Mouse (Mus musculus): ENCODE measurements around the gene Ap5b1. TPM values are rescaled to one million over a fixed set of nuclear protein-coding genes. Genes with fewer than 3 reads are reported as not detected.

Gene Ap5b1
- polyA plus RNA-seq, 1 experiment from 2014 or later = 8.3 TPM

DNA sequence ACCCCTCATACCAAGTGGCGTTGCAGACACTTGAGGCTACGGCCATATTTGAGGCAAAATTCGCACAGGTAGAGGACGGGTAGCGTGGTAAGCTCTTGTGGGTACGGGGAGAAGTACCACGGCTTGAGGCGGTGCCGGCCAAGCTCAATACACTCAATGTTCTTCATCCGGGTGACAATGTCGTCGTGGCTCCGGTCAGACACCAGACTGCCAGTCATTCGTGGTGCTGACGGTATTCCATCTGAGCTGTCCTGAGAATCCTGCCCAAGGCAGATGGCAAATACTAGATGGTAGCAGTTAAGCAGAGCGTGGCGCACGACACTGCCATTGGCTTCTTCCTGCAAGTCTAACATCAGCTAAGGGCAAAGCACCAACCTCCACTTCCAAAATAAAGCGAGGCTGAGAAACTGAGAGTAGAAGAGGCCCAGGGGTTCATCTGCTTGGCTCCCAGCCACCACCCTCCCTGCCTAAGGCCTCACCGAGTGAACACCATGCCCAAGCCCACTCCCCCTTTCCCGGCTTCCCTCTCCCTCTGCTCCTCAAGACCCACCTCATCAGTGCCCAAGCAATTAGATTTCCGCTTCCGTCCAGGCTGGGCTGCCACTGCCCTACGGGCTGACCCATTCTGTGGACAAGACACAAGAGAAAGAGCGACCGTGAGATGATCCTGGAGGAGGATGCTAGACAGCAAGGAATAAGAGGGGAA is 40.0 kb downstream of the Ap5b1 start:
- ChIA-PET POLR2A (no interaction called here), CTCF (no interaction called here)
- H3K27me3 ChIP-seq = no peaks in the 10 kb centered on the region
- ATAC-seq (no peak), DNase-seq (ENCODE audit: low read depth, low spot score) (no peak)
- TF ChIP-seq CTCF (IDR thresholded peaks at IDR 0.05) = no peak
- in situ Hi-C loops (cut with MboI; ENCODE audit: low pct_unique_long_range_greater_than_20kb) = no loop called here

DNA sequence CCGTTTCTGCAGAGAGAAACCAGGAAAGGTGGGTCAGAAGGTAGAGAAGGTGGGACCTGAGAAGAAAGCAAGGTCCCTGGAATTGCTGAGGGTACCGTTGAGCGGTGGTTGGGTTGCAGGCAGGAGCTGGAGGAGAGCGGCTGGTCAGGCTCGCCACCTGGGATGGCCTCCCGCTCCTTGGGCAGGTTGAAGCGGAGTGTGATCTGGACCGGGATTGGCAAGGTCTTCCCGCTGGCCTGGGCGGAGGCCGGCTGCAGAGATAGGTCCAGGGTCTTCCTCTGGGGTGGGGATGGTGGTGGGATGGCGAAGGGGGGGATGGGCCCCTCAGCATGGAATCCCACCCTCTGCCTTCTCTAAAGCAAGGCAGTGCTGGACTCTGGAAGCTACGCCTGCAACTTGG is 40.9 kb downstream of the Ap5b1 start:
- ATAC-seq (no peak), DNase-seq (ENCODE audit: low read depth, low spot score) (no peak)
- in situ Hi-C loops (cut with MboI; ENCODE audit: low pct_unique_long_range_greater_than_20kb) = no loop called here
- ChIA-PET POLR2A (no interaction called here), CTCF (no interaction called here)
- no peak for TF ChIP-seq CTCF (IDR thresholded peaks at IDR 0.05)
- no peaks in the 10 kb centered on the region for H3K27me3 ChIP-seq

GRCm38 (mm10) chr19:5609171-5609546 is 41.3 kb downstream of the Ap5b1 start:
- ChIA-PET POLR2A (no interaction called here), CTCF (no interaction called here)
- DNase-seq (ENCODE audit: low read depth, low spot score) (no peak), ATAC-seq (peak; percentile 1)
- no peaks in the 10 kb centered on the region for H3K27me3 ChIP-seq
- no peak for TF ChIP-seq CTCF (IDR thresholded peaks at IDR 0.05)
- in situ Hi-C loops (cut with MboI; ENCODE audit: low pct_unique_long_range_greater_than_20kb) = no loop called here

GRCm38 (mm10) chr19:5609547-5610404 is 42.0 kb downstream of the Ap5b1 start, which contains the start of gene Kat5:
Gene Kat5 (minus strand): TSS chr19:5610237.
- POLR2A ChIA-PET = interaction anchor here (0.5 to 1.0 kb wide), 2 partner anchors 23 to 153 kb away, joined by 3 read pairs; no protein-coding TSS in a partner anchor
- no peak for TF ChIP-seq CTCF (IDR thresholded peaks at IDR 0.05)
- DNase-seq (ENCODE audit: low read depth, low spot score) = peak; percentile 72
- ATAC-seq = peak; percentile 78
- in situ Hi-C loops (cut with MboI; ENCODE audit: low pct_unique_long_range_greater_than_20kb) = no loop called here
- no peaks in the 10 kb centered on the region for H3K27me3 ChIP-seq
- CTCF ChIA-PET = interaction anchor here (1.3 to 1.6 kb wide), 2 partner anchors 11 to 41 kb away, joined by 3 to 4 read pairs; no protein-coding TSS in a partner anchor

DNA sequence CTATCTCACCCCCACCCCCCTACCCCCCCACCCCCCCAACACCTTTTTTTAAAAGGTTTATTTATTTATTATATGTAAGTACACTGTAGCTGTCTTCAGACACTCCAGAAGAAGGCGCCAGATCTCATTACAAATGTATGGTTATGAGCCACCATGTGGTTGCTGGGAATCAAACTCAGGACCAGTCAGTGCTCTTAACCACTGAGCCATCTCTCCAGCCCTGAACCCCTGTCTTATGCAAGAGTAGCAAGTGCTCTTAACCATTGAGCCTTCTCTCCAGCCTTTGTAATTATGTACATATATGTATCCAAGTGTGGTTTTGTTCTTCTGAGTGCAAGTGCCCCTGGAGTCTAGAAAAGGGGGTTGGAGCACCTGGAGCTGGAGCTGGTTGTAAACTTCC is 44.1 kb downstream of the Ap5b1 start:
- in situ Hi-C loops (cut with MboI; ENCODE audit: low pct_unique_long_range_greater_than_20kb) = no loop called here
- no peak for TF ChIP-seq CTCF (IDR thresholded peaks at IDR 0.05)
- no peaks in the 10 kb centered on the region for H3K27me3 ChIP-seq
- CTCF ChIA-PET = no interaction called here
- ATAC-seq (no peak), DNase-seq (ENCODE audit: low read depth, low spot score) (no peak)
- POLR2A ChIA-PET = no interaction called here

- in situ Hi-C loops (cut with MboI; ENCODE audit: low pct_unique_long_range_greater_than_20kb) = no loop called here
- no peaks in the 10 kb centered on the region for H3K27me3 ChIP-seq
- CTCF ChIA-PET = no interaction called here
- ATAC-seq (no peak), DNase-seq (ENCODE audit: low read depth, low spot score) (no peak)
- POLR2A ChIA-PET = no interaction called here
- TF ChIP-seq CTCF (IDR thresholded peaks at IDR 0.05) = no peak
These were observed 45.1 kb downstream of the Ap5b1 start for GRCm38 (mm10) chr19:5612762-5613411.

GRCm38 (mm10) chr19:5614953-5615352 is 47.1 kb downstream of the Ap5b1 start:
- ATAC-seq = no peak
- TF ChIP-seq CTCF (IDR thresholded peaks at IDR 0.05) = no peak

GRCm38 (mm10) chr19:5620007-5620406 is 52.2 kb downstream of the Ap5b1 start:
- ChIA-PET POLR2A (no interaction called here), CTCF (no interaction called here)
- peaks cover 5% of the 10 kb centered on the region for H3K27me3 ChIP-seq
- DNase-seq (ENCODE audit: low read depth, low spot score) (no peak), ATAC-seq (no peak)
- no peak for TF ChIP-seq CTCF (IDR thresholded peaks at IDR 0.05)
- in situ Hi-C loops (cut with MboI; ENCODE audit: low pct_unique_long_range_greater_than_20kb) = no loop called here

More at GRCm38 (mm10) chr19:5614953-5615352, 47.1 kb downstream of the Ap5b1 start:
- CTCF ChIA-PET = no interaction called here
- in situ Hi-C loops (cut with MboI; ENCODE audit: low pct_unique_long_range_greater_than_20kb) = no loop called here
- POLR2A ChIA-PET = no interaction called here
- no peak for DNase-seq (ENCODE audit: low read depth, low spot score)
- peaks cover 2% of the 10 kb centered on the region for H3K27me3 ChIP-seq

Other genes starting within 250 kb of the Ap5b1 start
- not detected for gene Catsper1, start 232.3 kb upstream of the Ap5b1 start, polyA plus RNA-seq (2021)
- 1.1 TPM for gene Cst6, start 218.5 kb upstream of the Ap5b1 start, polyA plus RNA-seq (2021)
- gene Eif1ad, start 201.3 kb upstream of the Ap5b1 start, polyA plus RNA-seq (2021) = 36.7 TPM
- gene Banf1, start 200.9 kb upstream of the Ap5b1 start, polyA plus RNA-seq (2021) = 211 TPM
- 75.3 TPM for gene Sart1, start 179.3 kb upstream of the Ap5b1 start, polyA plus RNA-seq (2021)
- 0.13 TPM for gene Tsga10ip, start 165.5 kb upstream of the Ap5b1 start, polyA plus RNA-seq (2021)
- 251 TPM for gene Drap1, start 143.0 kb upstream of the Ap5b1 start, polyA plus RNA-seq (2021)
- 58.5 TPM for gene AI837181, start 142.9 kb upstream of the Ap5b1 start, polyA plus RNA-seq (2021)
- gene Fosl1, start 120.5 kb upstream of the Ap5b1 start, polyA plus RNA-seq (2021) = 2.1 TPM
- 16.8 TPM for gene Ccdc85b, start 110.1 kb upstream of the Ap5b1 start, polyA plus RNA-seq (2021)
- 92.2 TPM for gene Fibp, start 107.4 kb upstream of the Ap5b1 start, polyA plus RNA-seq (2021)
- gene Ctsw, start 99.5 kb upstream of the Ap5b1 start, polyA plus RNA-seq (2021) = 0.42 TPM
- 451 TPM for gene Efemp2, start 94.1 kb upstream of the Ap5b1 start, polyA plus RNA-seq (2021)
- gene Mus81, start 79.6 kb upstream of the Ap5b1 start, polyA plus RNA-seq (2021) = 37.0 TPM
- gene Cfl1, start 77.6 kb upstream of the Ap5b1 start, polyA plus RNA-seq (2021) = 1,610 TPM
- gene 1700020D05Rik, start 64.2 kb upstream of the Ap5b1 start, polyA plus RNA-seq (2021) = 1.6 TPM
- 30.0 TPM for gene Snx32, start 57.5 kb upstream of the Ap5b1 start, polyA plus RNA-seq (2021)
- gene Ovol1, start 7.4 kb upstream of the Ap5b1 start, polyA plus RNA-seq (2021) = 0.08 TPM
- 79.1 TPM for gene Rnaseh2c, start 33.8 kb downstream of the Ap5b1 start, polyA plus RNA-seq (2021)
- 56.5 TPM for gene Kat5, start 42.2 kb downstream of the Ap5b1 start, polyA plus RNA-seq (2021)
- gene Rela, start 69.5 kb downstream of the Ap5b1 start, polyA plus RNA-seq (2021) = 94.7 TPM
- gene Sipa1, start 95.7 kb downstream of the Ap5b1 start, polyA plus RNA-seq (2021) = 18.1 TPM
- 45.5 TPM for gene Map3k11, start 120.7 kb downstream of the Ap5b1 start, polyA plus RNA-seq (2021)
- gene Pcnx3, start 120.9 kb downstream of the Ap5b1 start, polyA plus RNA-seq (2021) = 78.8 TPM
- 0.06 TPM for gene Kcnk7, start 136.3 kb downstream of the Ap5b1 start, polyA plus RNA-seq (2021)
- gene Ehbp1l1, start 158.3 kb downstream of the Ap5b1 start, polyA plus RNA-seq (2021) = 39.7 TPM
- 73.0 TPM for gene Fam89b, start 161.6 kb downstream of the Ap5b1 start, polyA plus RNA-seq (2021)
- gene Ltbp3, start 172.9 kb downstream of the Ap5b1 start, polyA plus RNA-seq (2021) = 747 TPM
- 117 TPM for gene Scyl1, start 203.4 kb downstream of the Ap5b1 start, polyA plus RNA-seq (2021)

Measured in Patski (cell line).